Comparison of ENCODE assay signal across 21 mouse cellular contexts in genomic region chr4:10604513-10604912, GRCm38 (mm10).
"Had no signal": no experiment of that assay in that cellular context is flagged by ENCODE, and none has a peak within 500 bp of the region (broad histone marks: within the 10 kb centered on the region; RNA-seq: fewer than 3 reads in every experiment).

No protein-coding gene starts in this region.

- H3K27me3 ChIP-seq: intestine, embryonic 15.5 days; kidney, embryonic 15.5 days; liver, embryonic 13.5 days; megakaryocyte, embryonic 14.5 days; midbrain, embryonic 12.5 days; midbrain, embryonic 15.5 days; neural tube, embryonic 12.5 days; neural tube, embryonic 15.5 days; stomach, embryonic 15.5 days had no signal

- H3K4me2 ChIP-seq: intestine, embryonic 15.5 days; kidney, embryonic 15.5 days; liver, embryonic 13.5 days; midbrain, embryonic 12.5 days; midbrain, embryonic 15.5 days; neural tube, embryonic 12.5 days; neural tube, embryonic 15.5 days; stomach, embryonic 15.5 days had no signal

- H3K27ac ChIP-seq: intestine, embryonic 15.5 days; kidney, embryonic 15.5 days; left cerebral cortex, adult 2 months; liver, embryonic 13.5 days; midbrain, embryonic 12.5 days; midbrain, embryonic 15.5 days; neural tube, embryonic 12.5 days; neural tube, embryonic 15.5 days; stomach, embryonic 15.5 days had no signal

- H3K9ac ChIP-seq: intestine, embryonic 15.5 days; kidney, embryonic 15.5 days; liver, embryonic 13.5 days; midbrain, embryonic 12.5 days; midbrain, embryonic 15.5 days; neural tube, embryonic 12.5 days; neural tube, embryonic 15.5 days; stomach, embryonic 15.5 days had no signal

- H3K4me1 ChIP-seq: intestine, embryonic 15.5 days; kidney, embryonic 15.5 days; liver, embryonic 13.5 days; megakaryocyte, embryonic 14.5 days; midbrain, embryonic 12.5 days; midbrain, embryonic 15.5 days; neural tube, embryonic 12.5 days; neural tube, embryonic 15.5 days; stomach, embryonic 15.5 days had no signal

- H3K9me3 ChIP-seq: intestine, embryonic 15.5 days; kidney, embryonic 15.5 days; liver, embryonic 13.5 days; midbrain, embryonic 15.5 days; neural tube, embryonic 12.5 days; neural tube, embryonic 15.5 days; stomach, embryonic 15.5 days had no signal

- H3K4me3 ChIP-seq: intestine, embryonic 15.5 days; kidney, embryonic 15.5 days; left cerebral cortex, adult 2 months; liver, embryonic 13.5 days; megakaryocyte, embryonic 14.5 days; midbrain, embryonic 12.5 days; midbrain, embryonic 15.5 days; neural tube, embryonic 12.5 days; neural tube, embryonic 15.5 days; stomach, embryonic 15.5 days had no signal

- H3K36me3 ChIP-seq: intestine, embryonic 15.5 days; kidney, embryonic 15.5 days; liver, embryonic 13.5 days; midbrain, embryonic 12.5 days; midbrain, embryonic 15.5 days; neural tube, embryonic 12.5 days; neural tube, embryonic 15.5 days; stomach, embryonic 15.5 days had no signal

- DNase-seq: kidney, adult 11 months; kidney, adult 8-10 months; kidney, postnatal 10 days; kidney, postnatal 36 days; liver, embryonic 13.5 days; retina, postnatal 1 day; right cerebral cortex, postnatal 25 days; spleen, adult 18-20 months; thymus, adult 18-20 months; thymus, postnatal 14 days; thymus, postnatal 4 days had no signal

- ATAC-seq: hindbrain, embryonic 16.5 days; intestine, embryonic 15.5 days; midbrain, embryonic 15.5 days had no signal
